Mouse (Mus musculus): ENCODE measurements at regions not wholly inside any gene's neighbourhood (a gene's known extent, or its start where the extent isn't known, plus 50 kb on each side); places are given as distances from the start of the nearest gene placed in this dataset.

DNA sequence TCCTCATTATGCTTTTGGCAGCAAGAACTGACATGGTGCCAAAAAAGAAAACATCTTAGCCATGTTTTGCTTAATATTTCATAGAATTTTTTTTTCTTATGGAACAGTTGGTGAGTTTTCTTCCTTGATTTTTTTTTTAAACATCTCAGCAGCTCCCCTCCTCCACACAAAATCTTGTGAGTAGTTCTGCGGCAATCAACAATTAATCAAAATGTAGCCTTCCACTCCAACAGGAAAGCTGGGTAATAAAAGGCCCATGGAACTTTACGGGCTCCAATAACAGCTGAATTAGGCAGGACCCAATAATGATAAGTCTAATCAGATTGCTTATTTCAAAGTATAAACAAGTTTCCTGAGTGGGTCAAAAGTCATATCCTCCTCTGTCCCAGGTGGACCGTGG is 324.7 kb downstream of the Epha4 start:
- no peaks in the 10 kb centered on the region for H3K27me3 ChIP-seq (ENCODE audit: insufficient read depth, low read length)
- H3K9me3 ChIP-seq (ENCODE audit: low read length), result no peaks in the 10 kb centered on the region
- H3K36me3 ChIP-seq (ENCODE audit: insufficient read depth, low read length), result no peaks in the 10 kb centered on the region
- no peak overlapping the region for H3K4me3 ChIP-seq (replicated peaks; ENCODE audit: low read length)
- no peak for TF ChIP-seq NANOG (IDR thresholded peaks at IDR 0.05; ENCODE audit: borderline replicate concordance, low read length)
- no peak for TF ChIP-seq POU5F1 (IDR thresholded peaks at IDR 0.05; ENCODE audit: borderline replicate concordance, low read length)
- TF ChIP-seq CTCF (conservative IDR thresholded peaks at IDR 0.05; ENCODE audit: low read length), result no peak
- no peaks in the 10 kb centered on the region for H3K4me1 ChIP-seq (replicated peaks; ENCODE audit: low read depth, low read length)

DNA sequence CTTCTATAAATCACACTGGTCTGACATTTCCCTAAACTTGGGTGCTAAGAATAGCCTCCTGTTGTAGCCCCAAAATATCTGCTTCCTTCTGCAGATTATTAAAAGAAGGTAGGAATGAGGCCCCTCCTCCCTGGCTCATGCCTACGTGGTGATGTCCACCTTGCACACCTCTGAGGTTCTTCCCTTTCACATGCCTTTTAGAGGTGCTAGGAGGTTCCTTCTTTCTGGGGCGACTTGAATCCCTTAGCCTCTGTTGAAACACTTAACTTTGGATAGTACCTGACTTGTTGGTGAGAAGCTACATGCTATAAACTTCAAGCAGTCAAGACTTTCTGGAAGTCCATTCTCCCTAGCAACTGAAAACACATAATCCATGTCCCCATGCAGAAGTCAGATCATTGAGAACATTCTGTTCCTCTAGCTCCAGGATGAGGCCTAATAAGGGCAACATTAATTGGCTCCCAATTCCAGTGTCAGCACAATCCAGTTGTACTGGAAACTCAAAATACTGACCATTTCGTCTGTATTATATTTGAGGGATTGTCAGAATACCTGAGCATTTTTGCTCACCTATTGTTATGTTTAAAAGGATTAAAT is 313.5 kb downstream of the Epha4 start:
- Histone ChIP-seq H3K4me1 (replicated peaks; ENCODE audit: low read depth, low read length) (no peaks in the 10 kb centered on the region), H3K4me3 (replicated peaks; ENCODE audit: low read length) (no peak overlapping the region), H3K27me3 (ENCODE audit: insufficient read depth, low read length) (no peaks in the 10 kb centered on the region), H3K36me3 (ENCODE audit: insufficient read depth, low read length) (no peaks in the 10 kb centered on the region), H3K9me3 (ENCODE audit: low read length) (no peaks in the 10 kb centered on the region)
- no peak for TF ChIP-seq POU5F1 (IDR thresholded peaks at IDR 0.05; ENCODE audit: borderline replicate concordance, low read length)
- TF ChIP-seq CTCF (conservative IDR thresholded peaks at IDR 0.05; ENCODE audit: low read length), result no peak
- no peak for TF ChIP-seq NANOG (IDR thresholded peaks at IDR 0.05; ENCODE audit: borderline replicate concordance, low read length)

DNA sequence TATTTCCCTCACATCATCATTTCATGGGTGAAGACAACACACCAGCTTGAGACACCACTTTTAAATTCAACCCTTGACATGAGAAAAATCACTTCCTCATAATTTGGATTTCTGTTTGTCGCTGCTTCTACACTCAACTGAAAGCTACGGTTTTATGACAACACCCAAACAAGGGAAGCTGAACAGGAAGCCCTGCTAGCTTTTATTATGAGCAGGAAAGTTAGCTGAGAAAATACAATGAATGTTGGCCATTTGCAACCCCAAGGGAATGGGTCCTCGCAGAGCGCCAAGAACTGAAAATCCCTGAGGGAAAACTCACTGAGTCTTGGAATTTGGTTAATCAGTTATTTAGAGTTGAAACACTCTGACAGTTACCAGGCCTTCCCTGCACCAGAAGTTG is 311.9 kb downstream of the Epha4 start:
- TF ChIP-seq NANOG (IDR thresholded peaks at IDR 0.05; ENCODE audit: borderline replicate concordance, low read length) (no peak), CTCF (conservative IDR thresholded peaks at IDR 0.05; ENCODE audit: low read length) (no peak), POU5F1 (IDR thresholded peaks at IDR 0.05; ENCODE audit: borderline replicate concordance, low read length) (no peak)
- Histone ChIP-seq H3K9me3 (ENCODE audit: low read length) (no peaks in the 10 kb centered on the region), H3K4me1 (replicated peaks; ENCODE audit: low read depth, low read length) (no peaks in the 10 kb centered on the region), H3K27me3 (ENCODE audit: insufficient read depth, low read length) (no peaks in the 10 kb centered on the region), H3K36me3 (ENCODE audit: insufficient read depth, low read length) (no peaks in the 10 kb centered on the region), H3K4me3 (replicated peaks; ENCODE audit: low read length) (no peak overlapping the region)

DNA sequence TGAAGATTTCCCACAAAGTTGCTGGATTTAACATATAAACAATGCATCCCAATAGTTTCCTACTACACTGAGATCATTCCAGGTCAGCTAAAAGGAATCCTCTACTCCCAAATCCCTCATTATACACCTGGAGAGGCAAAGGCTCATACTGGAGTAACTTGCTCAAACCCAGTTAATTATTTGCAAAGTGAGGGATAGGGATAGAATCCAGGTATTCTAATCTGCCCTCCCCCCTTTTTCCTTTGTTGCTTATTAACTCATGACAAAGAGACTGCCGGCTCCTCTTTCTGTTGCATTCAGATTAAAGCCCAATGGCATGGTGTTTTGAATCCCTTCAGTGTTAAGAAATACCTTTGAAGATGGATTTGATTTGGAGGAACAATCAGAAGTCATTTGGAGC is 308.4 kb downstream of the Epha4 start:
- H3K9me3 ChIP-seq (ENCODE audit: low read length), result no peaks in the 10 kb centered on the region
- TF ChIP-seq POU5F1 (IDR thresholded peaks at IDR 0.05; ENCODE audit: borderline replicate concordance, low read length) (no peak), NANOG (IDR thresholded peaks at IDR 0.05; ENCODE audit: borderline replicate concordance, low read length) (no peak), CTCF (conservative IDR thresholded peaks at IDR 0.05; ENCODE audit: low read length) (no peak)
- no peaks in the 10 kb centered on the region for H3K27me3 ChIP-seq (ENCODE audit: insufficient read depth, low read length)
- no peaks in the 10 kb centered on the region for H3K36me3 ChIP-seq (ENCODE audit: insufficient read depth, low read length)
- no peaks in the 10 kb centered on the region for H3K4me1 ChIP-seq (replicated peaks; ENCODE audit: low read depth, low read length)
- no peak overlapping the region for H3K4me3 ChIP-seq (replicated peaks; ENCODE audit: low read length)

DNA sequence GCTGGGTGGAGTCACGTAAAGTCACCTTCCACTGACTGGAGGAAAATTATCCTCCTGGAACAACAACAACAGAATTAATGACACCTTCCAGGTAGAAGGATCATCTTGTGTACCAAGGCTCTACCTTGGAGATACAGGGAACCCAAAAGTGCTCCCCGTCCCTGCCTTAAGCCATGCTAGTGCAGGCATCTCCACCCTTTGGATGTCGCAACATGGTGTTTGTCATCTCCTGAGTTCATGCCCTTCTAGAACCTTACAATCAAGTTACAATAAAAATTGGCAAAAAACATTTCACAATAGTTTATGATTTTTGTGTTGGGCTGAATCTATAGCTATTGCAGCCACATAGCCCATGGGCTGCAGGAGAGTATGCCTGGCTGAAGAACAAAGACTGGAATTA is 305.5 kb downstream of the Epha4 start:
- Histone ChIP-seq H3K36me3 (ENCODE audit: insufficient read depth, low read length) (no peaks in the 10 kb centered on the region), H3K4me3 (replicated peaks; ENCODE audit: low read length) (no peak overlapping the region), H3K4me1 (replicated peaks; ENCODE audit: low read depth, low read length) (no peaks in the 10 kb centered on the region), H3K27me3 (ENCODE audit: insufficient read depth, low read length) (no peaks in the 10 kb centered on the region), H3K9me3 (ENCODE audit: low read length) (no peaks in the 10 kb centered on the region)
- TF ChIP-seq POU5F1 (IDR thresholded peaks at IDR 0.05; ENCODE audit: borderline replicate concordance, low read length), result no peak

DNA sequence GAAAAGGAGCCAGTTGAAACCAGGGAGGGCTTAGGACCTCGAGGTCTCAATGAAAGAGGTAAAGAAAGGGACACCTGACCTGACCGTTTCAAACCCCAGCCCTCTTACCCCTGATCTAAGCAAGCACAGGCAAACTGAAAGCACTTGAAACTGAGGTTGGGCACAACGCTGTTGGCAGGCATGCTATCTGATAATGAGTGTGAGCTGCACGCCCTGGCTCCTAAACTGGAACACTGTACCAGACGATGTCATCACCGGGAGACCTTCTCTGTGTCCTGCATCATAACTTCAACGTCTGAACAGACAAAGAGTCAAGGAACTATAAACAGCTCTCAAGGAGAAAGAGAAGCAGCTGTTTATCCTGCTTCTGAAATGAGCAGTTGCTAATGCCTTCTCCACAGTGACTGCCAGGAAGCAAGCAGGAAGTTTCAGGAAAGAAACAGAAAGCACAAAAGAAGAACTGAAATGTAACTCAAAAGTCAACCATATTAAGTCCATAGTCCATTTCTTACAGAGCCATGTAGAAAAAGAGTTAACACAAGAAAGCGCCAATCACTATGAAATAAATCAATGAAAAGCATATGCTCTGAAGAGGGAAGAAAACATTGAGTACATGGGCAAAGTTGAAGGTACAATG is 301.3 kb downstream of the Epha4 start:
- TF ChIP-seq NANOG (IDR thresholded peaks at IDR 0.05; ENCODE audit: borderline replicate concordance, low read length) (no peak), CTCF (conservative IDR thresholded peaks at IDR 0.05; ENCODE audit: low read length) (no peak), POU5F1 (IDR thresholded peaks at IDR 0.05; ENCODE audit: borderline replicate concordance, low read length) (no peak)

DNA sequence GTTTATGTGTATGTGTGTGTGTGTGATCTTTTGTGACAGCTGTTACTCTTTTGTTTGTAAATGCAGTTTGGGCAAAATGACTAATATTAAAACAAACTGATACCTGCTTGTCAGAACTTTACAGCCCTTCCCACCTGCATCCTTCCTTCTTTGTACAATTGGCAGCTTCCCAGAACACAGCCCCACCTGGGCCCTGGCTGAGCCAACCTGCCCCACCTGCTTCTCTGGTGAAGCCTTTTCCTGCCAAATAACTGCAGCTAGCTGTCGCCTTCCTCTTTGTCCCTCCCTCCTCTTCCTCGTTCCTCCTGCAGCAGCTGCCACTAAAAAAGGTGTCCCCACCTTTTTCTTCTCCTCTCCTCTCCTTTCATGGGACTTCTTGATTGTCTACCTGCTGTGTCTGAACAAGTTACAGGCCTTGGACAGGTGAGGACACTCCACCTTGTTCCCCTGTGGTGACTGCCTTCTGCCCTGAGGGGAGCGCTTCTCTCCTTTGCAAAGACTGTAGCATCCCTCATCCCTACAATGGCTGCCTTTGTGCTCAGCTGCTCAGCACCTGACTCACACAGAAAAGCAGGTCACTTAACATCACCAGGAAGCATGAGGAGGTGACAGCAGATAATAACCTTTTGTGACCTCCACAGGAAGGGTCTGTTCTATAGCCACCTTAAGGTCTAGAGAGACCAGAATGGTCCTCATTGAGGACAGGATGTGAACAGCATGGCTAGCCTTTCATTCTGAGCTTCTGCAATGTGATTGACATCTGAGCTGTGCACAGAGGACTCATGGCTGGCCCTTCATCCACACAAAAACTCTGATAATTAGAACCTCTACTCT is 295.2 kb downstream of the Epha4 start:
- H3K27me3 ChIP-seq (ENCODE audit: insufficient read depth, low read length), result no peaks in the 10 kb centered on the region
- H3K4me3 ChIP-seq (replicated peaks; ENCODE audit: low read length), result no peak overlapping the region
- H3K9me3 ChIP-seq (ENCODE audit: low read length), result no peaks in the 10 kb centered on the region
- TF ChIP-seq NANOG (IDR thresholded peaks at IDR 0.05; ENCODE audit: borderline replicate concordance, low read length), result no peak
- TF ChIP-seq POU5F1 (IDR thresholded peaks at IDR 0.05; ENCODE audit: borderline replicate concordance, low read length), result no peak
- no peak for TF ChIP-seq CTCF (conservative IDR thresholded peaks at IDR 0.05; ENCODE audit: low read length)
- H3K36me3 ChIP-seq (ENCODE audit: insufficient read depth, low read length), result no peaks in the 10 kb centered on the region
- H3K4me1 ChIP-seq (replicated peaks; ENCODE audit: low read depth, low read length), result peaks cover 4% of the 10 kb centered on the region; the same call in 1 of the 2 replicates

More for the DNA sequence above, 301.3 kb downstream of the Epha4 start:
- Histone ChIP-seq H3K36me3 (ENCODE audit: insufficient read depth, low read length) (no peaks in the 10 kb centered on the region), H3K4me3 (replicated peaks; ENCODE audit: low read length) (no peak overlapping the region), H3K9me3 (ENCODE audit: low read length) (no peaks in the 10 kb centered on the region), H3K4me1 (replicated peaks; ENCODE audit: low read depth, low read length) (no peaks in the 10 kb centered on the region), H3K27me3 (ENCODE audit: insufficient read depth, low read length) (no peaks in the 10 kb centered on the region)

DNA sequence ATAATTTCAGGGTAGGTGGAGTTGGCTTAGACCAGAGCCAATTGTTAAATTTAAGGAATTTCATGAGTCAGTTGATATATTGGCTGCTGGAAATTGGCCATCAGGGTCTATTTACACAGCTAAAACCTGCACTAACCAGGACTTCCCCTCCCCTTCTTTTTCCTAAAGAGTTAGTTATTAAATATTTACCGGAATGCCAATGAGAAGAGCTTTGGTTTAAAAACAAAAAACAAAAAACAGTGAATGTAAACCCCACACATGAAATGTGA is 294.6 kb downstream of the Epha4 start:
- H3K9me3 ChIP-seq (ENCODE audit: low read length), result no peaks in the 10 kb centered on the region
- no peak overlapping the region for H3K4me3 ChIP-seq (replicated peaks; ENCODE audit: low read length)
- H3K36me3 ChIP-seq (ENCODE audit: insufficient read depth, low read length), result no peaks in the 10 kb centered on the region
- H3K27me3 ChIP-seq (ENCODE audit: insufficient read depth, low read length), result no peaks in the 10 kb centered on the region
- peaks cover 4% of the 10 kb centered on the region; the same call in 1 of the 2 replicates for H3K4me1 ChIP-seq (replicated peaks; ENCODE audit: low read depth, low read length)
- no peak for TF ChIP-seq CTCF (conservative IDR thresholded peaks at IDR 0.05; ENCODE audit: low read length)
- no peak for TF ChIP-seq NANOG (IDR thresholded peaks at IDR 0.05; ENCODE audit: borderline replicate concordance, low read length)
- TF ChIP-seq POU5F1 (IDR thresholded peaks at IDR 0.05; ENCODE audit: borderline replicate concordance, low read length), result no peak
